Mouse (Mus musculus) right cerebral cortex, postnatal 10 days (tissue): Measurements from ENCODE around the gene Foxp1.
A peak's percentile ranks its signal among the peaks of the same experiment; 100 is the strongest.

Source experiments
- DNase-seq, 2 experiments: peaks; one replicate each; pipeline ENCODE4 v3.0.0; 2021; ENCODE audit warnings: low spot score in 2 of 2

Gene Foxp1

GRCm38 (mm10) chr6:99056379-99056778 is 466.1 kb downstream of the Foxp1 start:
- DNase-seq, result no peak

GRCm38 (mm10) chr6:99053998-99054397 is 468.5 kb downstream of the Foxp1 start:
- DNase-seq, result no peak

DNA sequence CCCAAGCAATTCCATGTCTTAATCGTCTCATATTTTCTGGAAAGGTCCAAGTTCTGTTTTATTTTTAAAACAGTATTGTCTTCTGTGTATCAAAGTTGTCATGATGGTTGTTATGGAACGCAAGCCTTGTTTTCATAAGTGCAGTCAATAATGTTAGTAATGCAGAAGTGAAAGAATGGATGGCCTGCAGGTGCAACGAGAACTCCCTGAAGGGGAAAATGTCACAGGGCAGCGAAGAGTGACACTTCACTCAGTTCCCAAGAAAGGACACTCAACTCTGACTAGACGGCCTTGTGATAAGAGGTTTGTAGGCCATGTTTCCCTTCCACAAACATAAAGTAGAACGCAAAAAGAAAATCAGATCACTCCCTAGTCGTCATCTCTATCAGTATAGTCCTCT is 469.4 kb downstream of the Foxp1 start:
- no peak for DNase-seq

GRCm38 (mm10) chr6:99051724-99052123 is 470.8 kb downstream of the Foxp1 start:
- no peak for DNase-seq

DNA sequence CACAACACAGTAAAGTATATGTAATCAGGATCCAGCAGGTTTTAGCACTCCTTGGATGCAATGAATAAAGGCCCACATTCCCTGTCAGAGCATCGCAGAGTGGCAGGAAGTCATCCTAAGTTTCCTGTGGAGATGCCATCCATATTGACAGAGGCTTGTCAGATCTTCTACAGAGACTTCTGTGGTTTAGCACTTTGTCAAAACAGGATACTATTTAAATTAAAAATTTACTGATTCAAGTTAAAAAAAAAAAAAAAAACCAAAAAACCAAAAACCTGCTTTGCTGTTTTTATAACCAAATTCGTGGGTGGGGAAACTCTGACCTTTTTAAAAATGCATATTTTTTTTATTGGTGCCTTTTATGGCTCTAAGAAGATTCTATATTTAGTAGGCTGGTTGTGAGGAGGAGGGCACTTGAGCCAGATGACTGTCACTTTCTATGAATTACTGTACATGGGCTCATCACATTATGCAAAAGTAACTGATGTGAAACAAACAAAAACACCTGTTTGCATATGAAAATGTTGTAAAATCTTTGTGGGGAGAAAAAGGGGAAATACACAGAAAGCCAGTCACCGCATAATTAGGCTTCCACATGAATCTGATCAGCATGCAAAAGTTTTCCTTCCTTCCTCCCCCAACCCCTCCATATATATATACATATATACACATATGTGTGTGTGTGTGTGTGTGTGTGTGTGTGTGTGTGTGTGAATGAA is 472.1 kb downstream of the Foxp1 start:
- no peak for DNase-seq

- DNase-seq, result peak in 1 of 2 experiments; percentile 25
Measured at GRCm38 (mm10) chr6:99047322-99047721, 475.2 kb downstream of the Foxp1 start.

DNA sequence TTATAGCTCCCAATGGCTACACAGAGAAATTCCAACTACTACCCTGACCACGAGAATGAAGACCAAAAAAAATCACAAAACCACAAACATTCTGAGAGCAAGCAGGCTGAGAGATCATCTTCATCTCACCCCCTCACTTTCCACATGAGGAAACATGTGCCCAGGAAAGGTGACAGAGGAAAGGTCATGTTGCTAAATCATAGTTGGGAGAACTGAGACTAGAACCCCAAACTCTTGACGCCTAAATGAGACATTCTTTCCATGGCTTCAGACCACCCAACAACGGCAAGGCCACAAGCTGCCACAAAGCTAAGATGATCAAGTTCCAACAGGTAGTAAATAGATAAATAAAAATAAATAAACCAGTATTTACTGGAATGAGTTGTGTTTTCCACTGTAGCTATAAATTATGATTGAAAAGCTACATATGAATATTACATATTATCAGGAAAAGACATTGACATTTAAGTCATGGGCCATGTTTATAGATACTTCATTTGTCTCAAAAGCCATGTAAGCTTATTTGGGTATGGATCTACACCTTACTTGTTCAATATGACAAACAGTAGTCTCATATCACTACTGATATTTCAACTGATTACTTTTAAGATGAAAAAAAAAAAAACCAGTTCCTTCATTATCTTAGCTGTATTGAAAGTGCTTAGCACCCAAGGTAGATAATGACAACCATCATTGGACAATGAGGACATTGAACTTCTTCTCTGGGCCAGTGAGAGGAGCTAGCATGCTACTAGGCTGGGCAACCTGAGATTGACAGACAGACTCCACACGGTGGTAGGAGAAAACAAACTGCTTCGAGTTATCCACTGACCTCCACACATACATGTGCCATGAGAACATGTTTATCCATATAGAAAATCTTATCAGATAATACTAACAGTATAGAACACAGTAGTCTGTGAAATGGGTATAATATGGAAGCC is 476.4 kb downstream of the Foxp1 start:
- no peak for DNase-seq

- no peak for DNase-seq
Measured at GRCm38 (mm10) chr6:99043932-99044664, 478.4 kb downstream of the Foxp1 start.

DNA sequence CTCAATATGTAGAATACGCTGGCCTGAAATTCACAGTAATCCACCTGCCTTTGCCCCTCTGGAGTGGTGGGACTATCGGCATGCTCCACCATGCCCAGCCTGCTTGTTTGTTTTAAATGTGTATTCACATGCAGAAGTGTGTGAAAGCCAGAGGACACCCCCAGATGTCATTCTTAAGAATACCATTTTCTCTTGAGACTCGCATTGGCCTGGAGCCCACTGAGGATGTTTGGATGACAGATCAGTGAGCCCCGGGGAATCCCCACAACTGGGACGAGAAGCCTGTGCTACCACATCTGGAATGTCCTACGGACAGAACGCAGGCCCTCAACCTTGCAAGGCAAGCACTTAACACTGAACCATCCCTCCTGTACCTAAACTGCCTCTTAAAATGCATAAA is 479.3 kb downstream of the Foxp1 start:
- peak in 1 of 2 experiments; percentile 25 for DNase-seq

DNA sequence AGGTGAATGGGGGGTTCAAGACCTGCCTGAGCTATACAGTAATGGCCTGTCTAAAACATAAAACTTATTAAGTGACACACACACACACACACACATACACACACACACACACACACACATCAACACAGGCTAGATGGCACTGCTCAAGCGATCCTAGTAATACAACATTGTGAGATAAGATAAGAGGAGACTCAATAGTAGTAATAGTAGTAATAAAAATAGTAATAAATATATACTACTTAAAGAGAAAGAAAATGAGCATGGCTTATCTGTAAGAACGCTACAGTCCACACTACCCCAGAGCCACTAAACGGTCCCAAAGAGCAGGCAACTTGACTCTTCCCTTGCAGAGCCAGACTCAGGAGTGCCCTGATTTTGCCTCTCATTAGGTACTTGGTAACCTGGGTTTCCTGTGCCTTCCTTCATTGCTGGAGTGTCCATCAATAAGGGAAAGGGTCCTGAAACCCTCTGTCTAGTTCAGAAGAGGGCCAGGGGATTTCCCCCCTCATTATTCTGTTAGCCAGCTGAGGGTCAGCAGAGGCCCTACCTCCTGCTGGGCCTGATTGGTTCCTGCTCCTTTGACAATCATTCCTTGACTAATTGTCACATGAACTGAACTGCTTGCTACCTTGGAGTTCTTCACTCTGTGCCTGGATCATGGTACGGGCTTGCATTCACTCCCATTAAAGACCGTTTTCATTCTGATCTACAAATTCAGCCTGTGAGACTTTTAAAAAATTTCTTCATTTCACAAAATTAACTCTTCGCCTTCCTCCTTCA is 480.2 kb downstream of the Foxp1 start:
- no peak for DNase-seq

GRCm38 (mm10) chr6:99038977-99039376 is 483.5 kb downstream of the Foxp1 start:
- DNase-seq, result no peak

GRCm38 (mm10) chr6:99035459-99036375 is 486.8 kb downstream of the Foxp1 start:
- no peak for DNase-seq

DNA sequence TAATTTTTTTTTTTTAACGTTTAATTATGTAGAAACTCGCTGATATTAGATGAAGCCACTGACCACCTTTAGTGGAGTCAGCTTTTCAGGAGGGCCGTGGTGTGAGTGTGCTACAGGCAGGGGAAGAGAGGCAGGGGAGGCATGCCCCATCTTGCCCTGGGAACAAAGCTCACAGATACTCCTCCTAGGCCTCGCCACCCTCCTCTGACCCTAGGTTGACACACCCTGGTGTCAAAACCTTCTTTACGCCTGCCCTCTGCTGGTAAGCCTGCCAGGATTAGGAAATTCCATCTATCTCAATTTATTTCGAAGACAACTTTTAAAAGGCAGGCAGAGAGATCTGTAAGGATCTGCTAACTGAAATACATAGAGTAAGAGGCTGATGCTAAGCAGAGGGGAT is 489.5 kb downstream of the Foxp1 start:
- no peak for DNase-seq

DNA sequence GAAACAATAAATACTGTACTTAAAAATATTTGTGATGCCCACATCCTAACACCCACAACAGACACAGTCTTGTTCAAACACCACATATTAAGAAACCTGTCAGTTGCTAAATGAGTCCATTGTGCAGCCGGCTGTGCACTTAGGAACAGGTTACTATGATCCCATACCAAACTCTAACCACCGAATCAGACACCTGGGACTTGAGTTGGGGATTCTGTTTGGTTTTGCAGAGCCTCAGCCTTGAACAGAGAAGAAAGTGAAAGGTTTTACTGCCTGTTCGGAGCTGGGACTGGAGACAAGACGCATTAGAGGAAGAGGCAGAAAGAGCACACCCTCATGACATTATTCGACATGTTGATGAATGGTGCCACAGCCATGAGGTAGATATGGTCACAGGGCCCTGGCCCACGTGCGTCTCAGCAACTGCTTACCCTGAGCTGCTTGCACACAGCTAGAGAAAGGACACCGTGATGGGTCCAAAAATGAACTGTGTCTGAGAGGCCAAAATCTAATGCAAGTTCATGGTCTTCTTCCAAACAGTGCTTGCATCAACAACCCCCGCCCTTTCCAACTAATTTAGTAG is 491.1 kb downstream of the Foxp1 start:
- no peak for DNase-seq

GRCm38 (mm10) chr6:99030251-99030650 is 492.3 kb downstream of the Foxp1 start:
- DNase-seq, result no peak

- DNase-seq, result no peak
Measured at GRCm38 (mm10) chr6:99029438-99029837, 493.1 kb downstream of the Foxp1 start.

GRCm38 (mm10) chr6:99028989-99029305 is 493.6 kb downstream of the Foxp1 start:
- no peak for DNase-seq

DNA sequence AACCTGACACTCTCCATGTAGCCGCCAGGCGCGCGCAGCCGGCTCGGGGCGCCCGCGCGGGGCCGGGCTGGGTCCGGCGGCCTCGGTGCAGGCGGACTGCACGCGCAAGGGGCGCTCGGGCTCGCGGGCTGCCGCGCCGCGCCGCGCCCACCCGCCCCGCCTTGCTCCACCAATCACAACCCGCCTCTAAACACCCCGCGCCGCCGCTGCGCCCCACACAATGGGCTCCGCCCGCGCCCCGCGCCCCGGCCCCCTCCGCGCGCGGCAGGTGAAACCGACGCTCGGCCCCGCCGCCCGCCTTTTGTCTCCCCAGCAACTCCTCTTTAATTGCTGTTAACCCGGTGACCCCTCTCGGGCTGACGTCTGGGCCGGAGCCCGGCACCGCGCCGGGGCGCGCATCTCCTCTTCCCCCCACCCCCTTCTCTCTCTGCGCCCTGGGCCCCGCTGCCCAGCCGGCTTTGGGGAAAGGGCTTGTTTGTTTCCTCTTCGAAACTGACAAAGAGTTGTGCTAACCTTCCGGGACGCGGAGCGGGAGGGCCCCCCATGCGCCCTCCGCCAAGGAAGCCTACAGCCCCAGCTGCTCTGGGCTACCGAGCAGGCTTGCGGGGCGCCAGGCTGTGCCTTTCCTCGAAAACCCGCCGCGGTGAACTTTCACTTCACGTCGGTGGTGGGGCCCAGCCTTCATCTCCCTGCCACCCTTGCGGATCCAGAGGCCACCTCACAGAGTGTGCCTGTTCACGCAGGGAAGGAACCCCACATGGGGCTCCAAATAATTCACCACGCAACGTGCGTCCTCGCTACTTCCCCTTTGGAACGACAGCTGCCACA is 494.1 kb downstream of the Foxp1 start:
- DNase-seq, result peak; percentile 65 to 72

- DNase-seq, result no peak
Measured at GRCm38 (mm10) chr6:99027542-99028160, 494.9 kb downstream of the Foxp1 start.
